Mouse (Mus musculus): Measurements from ENCODE around the gene Zbtb7b. TPM values are rescaled to one million over a fixed set of nuclear protein-coding genes. Genes with fewer than 3 reads are reported as not detected.

The Zbtb7b gene
- polyA plus RNA-seq, 1 experiment, result 40.2 TPM

DNA sequence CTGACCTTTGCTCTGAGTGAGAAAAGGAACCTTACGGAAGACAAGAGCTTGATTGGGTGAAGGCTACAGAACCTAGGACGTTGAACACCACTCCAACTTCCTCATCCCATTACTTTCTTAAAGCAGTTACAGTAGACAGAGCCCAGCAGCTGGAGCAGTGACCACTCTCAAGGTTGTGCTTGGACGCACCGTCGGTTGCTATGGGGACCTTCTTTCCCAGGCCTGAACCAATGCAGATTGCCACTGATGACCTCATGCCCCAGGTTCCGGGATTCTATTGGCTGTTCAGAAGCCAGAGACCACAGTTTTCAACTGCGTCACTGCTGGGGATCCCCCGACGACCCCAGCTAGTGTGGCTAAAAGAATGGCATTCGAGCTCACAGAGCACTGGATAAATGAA is 63.6 kb downstream of the Zbtb7b start:
- H3K4me1 ChIP-seq (ENCODE audit: control insufficient read depth, insufficient read depth, low read length), result no peaks in the 10 kb centered on the region
- no peak overlapping the region for H3K27ac ChIP-seq (ENCODE audit: control insufficient read depth, insufficient read depth, low read depth, low read length, poor library complexity)
- TF ChIP-seq POLR2A (IDR thresholded peaks at IDR 0.05; ENCODE audit: borderline replicate concordance, control insufficient read depth, low read depth, low read length) (no peak), CTCF (IDR thresholded peaks at IDR 0.05; ENCODE audit: control insufficient read depth, insufficient read depth, low read length) (no peak)
- no peak overlapping the region for H3K4me3 ChIP-seq (replicated peaks; ENCODE audit: control insufficient read depth, low read depth, low read length)
- 47% methylated on average over 10 of the region's 10 CpGs for WGBS

DNA sequence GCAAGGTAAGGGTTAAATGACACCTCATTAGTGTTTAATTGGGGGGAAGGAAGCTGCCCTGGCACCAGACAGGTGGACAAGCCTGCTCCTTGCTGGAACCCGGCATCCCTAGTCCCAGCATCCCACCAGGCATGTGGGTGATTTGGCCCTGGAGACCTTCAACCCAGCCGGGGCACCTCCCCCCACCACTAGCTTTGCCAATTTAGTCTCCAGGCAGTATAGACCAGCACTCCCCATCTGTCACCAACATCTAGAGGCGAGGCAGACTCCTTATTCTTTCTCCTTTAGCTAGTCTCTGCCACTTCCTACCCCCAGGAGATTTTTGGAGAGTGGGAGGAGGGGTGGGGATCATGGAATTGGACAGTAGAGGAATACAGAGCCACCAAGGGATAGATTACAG is 64.2 kb downstream of the Zbtb7b start:
- no peak overlapping the region for H3K27ac ChIP-seq (ENCODE audit: control insufficient read depth, insufficient read depth, low read depth, low read length, poor library complexity)
- 63% methylated on average over 3 of the region's 3 CpGs for WGBS
- H3K4me1 ChIP-seq (ENCODE audit: control insufficient read depth, insufficient read depth, low read length), result no peaks in the 10 kb centered on the region

DNA sequence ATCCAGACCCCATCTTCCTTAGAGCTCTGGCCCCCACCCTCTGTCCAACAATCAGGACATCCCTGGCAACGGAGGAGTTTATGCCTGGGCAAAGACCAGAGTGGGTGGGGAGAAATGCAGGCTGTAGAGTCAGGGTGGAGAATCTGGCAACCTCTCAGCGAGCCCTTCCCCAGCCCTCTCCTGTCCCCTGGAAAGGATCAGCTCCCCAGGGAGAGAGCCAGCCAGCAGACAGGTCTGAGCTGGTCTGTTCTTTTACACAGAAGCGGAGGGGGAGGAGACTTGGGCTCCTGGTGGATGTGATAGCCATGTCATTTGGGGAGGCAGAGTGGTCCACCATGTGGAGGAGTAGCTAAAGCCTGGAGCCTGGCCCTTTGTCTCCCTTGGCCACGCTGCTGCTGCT is 66.0 kb downstream of the Zbtb7b start:
- Histone ChIP-seq H3K27ac (ENCODE audit: control insufficient read depth, insufficient read depth, low read depth, low read length, poor library complexity) (no peak overlapping the region; the same call in 1 of the 2 replicates), H3K4me1 (ENCODE audit: control insufficient read depth, insufficient read depth, low read length) (no peaks in the 10 kb centered on the region), H3K4me3 (replicated peaks; ENCODE audit: control insufficient read depth, low read depth, low read length) (no peak overlapping the region)
- TF ChIP-seq POLR2A (IDR thresholded peaks at IDR 0.05; ENCODE audit: borderline replicate concordance, control insufficient read depth, low read depth, low read length) (no peak), CTCF (IDR thresholded peaks at IDR 0.05; ENCODE audit: control insufficient read depth, insufficient read depth, low read length) (no peak)
- 53% methylated on average over 4 of the region's 4 CpGs for WGBS

More for the DNA sequence above, 64.2 kb downstream of the Zbtb7b start:
- no peak overlapping the region for H3K4me3 ChIP-seq (replicated peaks; ENCODE audit: control insufficient read depth, low read depth, low read length)
- TF ChIP-seq POLR2A (IDR thresholded peaks at IDR 0.05; ENCODE audit: borderline replicate concordance, control insufficient read depth, low read depth, low read length), result no peak
- no peak for TF ChIP-seq CTCF (IDR thresholded peaks at IDR 0.05; ENCODE audit: control insufficient read depth, insufficient read depth, low read length)

Other genes starting within 250 kb of the Zbtb7b start
- 1.6 TPM in 1 of 2 replicates, not detected in the other for gene Hcn3, start 234.6 kb downstream of the Zbtb7b start, polyA plus RNA-seq (2011; ENCODE audit: insufficient read depth, insufficient read length, low replicate concordance, missing spikeins)
- gene Clk2, start 230.0 kb downstream of the Zbtb7b start, polyA plus RNA-seq (2011; ENCODE audit: insufficient read depth, insufficient read length, low replicate concordance, missing spikeins), result 43.3 and 90.9 TPM in 2 replicates
- 25.7 and 54.2 TPM in 2 replicates for gene Scamp3, start 217.3 kb downstream of the Zbtb7b start, polyA plus RNA-seq (2011; ENCODE audit: insufficient read depth, insufficient read length, low replicate concordance, missing spikeins)
- 4.1 and 9.8 TPM in 2 replicates for gene Fam189b, start 211.6 kb downstream of the Zbtb7b start, polyA plus RNA-seq (2011; ENCODE audit: insufficient read depth, insufficient read length, low replicate concordance, missing spikeins)
- 27.7 and 71.7 TPM in 2 replicates for gene Gba, start 191.8 kb downstream of the Zbtb7b start, polyA plus RNA-seq (2011; ENCODE audit: insufficient read depth, insufficient read length, low replicate concordance, missing spikeins)
- gene Thbs3, start 179.6 kb downstream of the Zbtb7b start, polyA plus RNA-seq (2011; ENCODE audit: insufficient read depth, insufficient read length, low replicate concordance, missing spikeins), result 2.9 TPM in 1 of 2 replicates, not detected in the other
- 33.9 and 66.4 TPM in 2 replicates for gene Mtx1, start 167.7 kb downstream of the Zbtb7b start, polyA plus RNA-seq (2011; ENCODE audit: insufficient read depth, insufficient read length, low replicate concordance, missing spikeins)
- 0.67 TPM in 1 of 2 replicates, not detected in the other for gene Muc1, start 165.7 kb downstream of the Zbtb7b start, polyA plus RNA-seq (2011; ENCODE audit: insufficient read depth, insufficient read length, low replicate concordance, missing spikeins)
- gene Krtcap2, start 148.8 kb downstream of the Zbtb7b start, polyA plus RNA-seq (2011; ENCODE audit: insufficient read depth, insufficient read length, low replicate concordance, missing spikeins), result 47.8 and 69.5 TPM in 2 replicates
- 0.59 and 1.6 TPM in 2 replicates for gene Trim46, start 148.5 kb downstream of the Zbtb7b start, polyA plus RNA-seq (2011; ENCODE audit: insufficient read depth, insufficient read length, low replicate concordance, missing spikeins)
- gene Dpm3, start 135.4 kb downstream of the Zbtb7b start, polyA plus RNA-seq (2011; ENCODE audit: insufficient read depth, insufficient read length, low replicate concordance, missing spikeins), result 30.7 and 39.3 TPM in 2 replicates
- gene Slc50a1, start 124.2 kb downstream of the Zbtb7b start, polyA plus RNA-seq (2011; ENCODE audit: insufficient read depth, insufficient read length, low replicate concordance, missing spikeins), result 64.0 and 83.0 TPM in 2 replicates
- gene Efna1, start 113.6 kb downstream of the Zbtb7b start, polyA plus RNA-seq (2011; ENCODE audit: insufficient read depth, insufficient read length, low replicate concordance, missing spikeins), result 0.99 and 2.0 TPM in 2 replicates
- 2.7 TPM in 1 of 2 replicates, not detected in the other for gene Efna3, start 71.8 kb downstream of the Zbtb7b start, polyA plus RNA-seq (2011; ENCODE audit: insufficient read depth, insufficient read length, low replicate concordance, missing spikeins)
- gene Efna4, start 56.7 kb downstream of the Zbtb7b start, polyA plus RNA-seq (2011; ENCODE audit: insufficient read depth, insufficient read length, low replicate concordance, missing spikeins), result not detected in 2 replicates
- gene Adam15, start 44.8 kb downstream of the Zbtb7b start, polyA plus RNA-seq (2011; ENCODE audit: insufficient read depth, insufficient read length, low replicate concordance, missing spikeins), result 112 and 187 TPM in 2 replicates
- gene Dcst2, start 32.8 kb downstream of the Zbtb7b start, polyA plus RNA-seq (2011; ENCODE audit: insufficient read depth, insufficient read length, low replicate concordance, missing spikeins), result 0.56 TPM in 1 of 2 replicates, not detected in the other
- 1.3 TPM in 1 of 2 replicates, not detected in the other for gene Dcst1, start 29.5 kb downstream of the Zbtb7b start, polyA plus RNA-seq (2011; ENCODE audit: insufficient read depth, insufficient read length, low replicate concordance, missing spikeins)
- gene Lenep, start 8.0 kb upstream of the Zbtb7b start, polyA plus RNA-seq (2011; ENCODE audit: insufficient read depth, insufficient read length, low replicate concordance, missing spikeins), result 0.92 TPM in 1 of 2 replicates, not detected in the other
- gene Flad1, start 17.1 kb upstream of the Zbtb7b start, polyA plus RNA-seq (2011; ENCODE audit: insufficient read depth, insufficient read length, low replicate concordance, missing spikeins), result 9.7 and 17.6 TPM in 2 replicates
- gene Cks1b, start 23.6 kb upstream of the Zbtb7b start, polyA plus RNA-seq (2011; ENCODE audit: insufficient read depth, insufficient read length, low replicate concordance, missing spikeins), result 126 and 145 TPM in 2 replicates
- 41.6 and 65.2 TPM in 2 replicates for gene Shc1, start 23.7 kb upstream of the Zbtb7b start, polyA plus RNA-seq (2011; ENCODE audit: insufficient read depth, insufficient read length, low replicate concordance, missing spikeins)
- 29.7 and 45.4 TPM in 2 replicates for gene Pygo2, start 35.4 kb upstream of the Zbtb7b start, polyA plus RNA-seq (2011; ENCODE audit: insufficient read depth, insufficient read length, low replicate concordance, missing spikeins)
- gene Pbxip1, start 41.9 kb upstream of the Zbtb7b start, polyA plus RNA-seq (2011; ENCODE audit: insufficient read depth, insufficient read length, low replicate concordance, missing spikeins), result 23.6 and 60.5 TPM in 2 replicates
- 25.4 and 33.4 TPM in 2 replicates for gene Pmvk, start 59.8 kb upstream of the Zbtb7b start, polyA plus RNA-seq (2011; ENCODE audit: insufficient read depth, insufficient read length, low replicate concordance, missing spikeins)
- not detected in 2 replicates for gene Kcnn3, start 125.4 kb upstream of the Zbtb7b start, polyA plus RNA-seq (2011; ENCODE audit: insufficient read depth, insufficient read length, low replicate concordance, missing spikeins)

All from bone marrow, adult 2 months (tissue).